Mouse (Mus musculus): ENCODE measurements around the gene Zfp687. TPM values are rescaled to one million over a fixed set of nuclear protein-coding genes. Genes with fewer than 3 reads are reported as not detected.

The Zfp687 gene
- polyA plus RNA-seq (2016; fragmentation: Nextera tagmentation; extraction: Ambion mirVana), result 34.9 and 36.9 TPM in 2 replicates

DNA sequence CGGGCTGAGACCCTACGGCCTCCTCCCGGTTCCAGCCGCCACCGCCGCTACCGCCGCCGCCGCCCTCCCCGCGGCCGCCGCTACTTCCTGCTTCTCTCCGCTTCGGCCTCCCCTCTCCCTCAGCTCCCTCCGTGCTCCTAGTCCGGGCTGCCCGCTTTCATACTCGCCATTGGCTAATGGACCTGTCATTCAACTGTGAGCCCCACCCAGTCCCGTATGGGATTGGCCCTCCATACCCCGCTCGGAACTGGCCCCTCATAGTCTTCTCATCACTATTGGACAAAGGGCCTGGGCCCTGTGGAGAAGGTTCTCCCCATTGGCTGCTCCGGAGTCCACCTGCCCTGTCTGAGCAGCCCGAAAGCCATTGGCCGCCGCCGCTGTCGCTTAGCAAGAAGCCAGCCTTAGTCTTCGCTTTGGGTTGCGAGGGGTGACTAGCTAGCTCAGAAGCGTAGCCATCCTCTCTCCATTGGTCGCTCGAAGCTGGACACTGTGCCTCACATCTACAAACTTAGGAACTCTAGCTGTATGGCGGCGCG is at the start of gene Zfp687:
Gene Zfp687 (minus strand): TSS at position 112 of the 536 bp plus-strand sequence.
- WGBS, result under 1% methylated on average over 37 of the region's 37 CpGs
- Histone ChIP-seq H3K9me3 (no peaks in the 10 kb centered on the region), H3K4me1 (peaks cover 30% of the 10 kb centered on the region), H3K27ac (replicated peaks) (peak within 1 kb of the TSS; percentile 91), H3K36me3 (replicated peaks) (peaks cover 30% of the 10 kb centered on the region), H3K4me3 (peak within 1 kb of the TSS; percentile 88), H3K27me3 (replicated peaks; ENCODE audit: low read depth, poor library complexity, severe bottlenecking) (no peaks in the 10 kb centered on the region)
- DNase-seq (ENCODE audit: low spot score), result peak; percentile 98

DNA sequence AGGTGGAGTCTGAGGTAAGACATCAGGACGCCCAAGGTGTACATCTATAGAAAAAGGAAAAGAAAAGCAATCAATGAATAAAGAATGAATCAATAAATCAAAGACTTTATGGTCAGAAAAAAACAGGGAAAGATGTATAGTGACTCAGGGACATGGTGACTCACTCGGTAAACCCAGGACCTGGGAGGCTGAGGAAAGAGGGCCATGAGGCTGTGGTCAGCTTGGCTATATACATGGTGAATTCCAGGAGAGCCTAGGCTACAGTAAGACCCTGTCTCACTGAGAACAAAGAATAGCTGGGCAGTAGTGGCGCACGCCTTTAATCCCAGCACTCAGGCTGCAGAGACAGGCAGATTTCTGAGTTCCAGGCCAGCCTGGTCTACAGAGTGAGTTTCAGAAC is 48.5 kb upstream of the Zfp687 start:
- 90% methylated on average over 4 of the region's 4 CpGs for WGBS
- Histone ChIP-seq H3K36me3 (replicated peaks) (peaks cover 99% of the 10 kb centered on the region), H3K27ac (replicated peaks) (no peak overlapping the region), H3K27me3 (replicated peaks; ENCODE audit: low read depth, poor library complexity, severe bottlenecking) (no peaks in the 10 kb centered on the region), H3K4me3 (no peak overlapping the region), H3K4me1 (0 out of 2 replicates have a peak, but pooled peaks cover 2% of the 10 kb centered on the region), H3K9me3 (no peaks in the 10 kb centered on the region)
- no peak for DNase-seq (ENCODE audit: low spot score)

DNA sequence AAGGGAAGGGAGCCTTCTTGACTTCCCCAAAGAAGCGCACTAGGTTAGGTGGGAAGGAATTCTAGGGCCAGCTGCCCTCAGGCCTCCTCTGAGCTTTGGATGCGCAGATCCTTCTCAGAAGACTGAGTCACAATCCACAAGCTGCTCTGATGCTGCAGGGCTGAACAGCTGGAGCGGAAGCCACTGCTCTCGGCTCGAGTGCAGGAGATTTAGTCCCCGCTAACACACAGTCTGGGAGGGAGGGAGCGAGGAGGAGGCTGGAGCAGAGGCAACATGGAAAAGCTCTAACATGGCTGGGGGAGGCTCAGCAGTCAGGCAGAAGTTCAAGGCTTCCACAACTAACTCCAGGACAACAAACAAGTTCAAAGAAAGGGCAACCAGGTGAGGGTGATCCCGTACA is 42.8 kb upstream of the Zfp687 start:
- H3K36me3 ChIP-seq (replicated peaks), result peaks cover 67% of the 10 kb centered on the region
- peak; percentile 20 for DNase-seq (ENCODE audit: low spot score)

DNA sequence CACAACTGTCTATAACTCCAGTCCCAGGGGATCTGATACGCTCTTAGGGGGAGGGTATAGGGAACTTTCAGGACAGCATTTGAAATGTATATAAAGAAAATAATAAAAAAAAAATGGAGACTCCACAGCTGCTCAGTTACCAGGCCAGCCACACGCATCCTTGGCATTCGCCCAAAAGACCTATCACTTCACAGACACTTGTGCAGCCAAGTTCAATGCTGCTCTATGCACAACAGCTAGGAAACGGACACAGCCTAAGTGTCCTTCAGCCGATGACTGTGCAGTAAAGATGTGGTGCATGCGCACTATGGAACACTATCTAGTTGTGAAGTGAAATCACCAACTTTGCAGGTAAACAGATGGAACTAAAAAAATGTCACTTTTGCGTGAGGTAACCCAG is 41.0 kb upstream of the Zfp687 start:
- no peaks in the 10 kb centered on the region for H3K9me3 ChIP-seq
- H3K4me1 ChIP-seq, result peaks cover 10% of the 10 kb centered on the region
- H3K27ac ChIP-seq (replicated peaks), result no peak overlapping the region
- peaks cover 49% of the 10 kb centered on the region for H3K36me3 ChIP-seq (replicated peaks)
- WGBS, result 97% methylated on average over 7 of the region's 7 CpGs
- H3K4me3 ChIP-seq, result no peak overlapping the region
- no peaks in the 10 kb centered on the region for H3K27me3 ChIP-seq (replicated peaks; ENCODE audit: low read depth, poor library complexity, severe bottlenecking)
- DNase-seq (ENCODE audit: low spot score), result no peak

More for the DNA sequence above, 42.8 kb upstream of the Zfp687 start:
- WGBS, result 73% methylated on average over 8 of the region's 8 CpGs
- Histone ChIP-seq H3K27ac (replicated peaks) (no peak overlapping the region), H3K4me3 (no peak overlapping the region), H3K27me3 (replicated peaks; ENCODE audit: low read depth, poor library complexity, severe bottlenecking) (no peaks in the 10 kb centered on the region), H3K9me3 (no peaks in the 10 kb centered on the region), H3K4me1 (peaks cover 10% of the 10 kb centered on the region)

DNA sequence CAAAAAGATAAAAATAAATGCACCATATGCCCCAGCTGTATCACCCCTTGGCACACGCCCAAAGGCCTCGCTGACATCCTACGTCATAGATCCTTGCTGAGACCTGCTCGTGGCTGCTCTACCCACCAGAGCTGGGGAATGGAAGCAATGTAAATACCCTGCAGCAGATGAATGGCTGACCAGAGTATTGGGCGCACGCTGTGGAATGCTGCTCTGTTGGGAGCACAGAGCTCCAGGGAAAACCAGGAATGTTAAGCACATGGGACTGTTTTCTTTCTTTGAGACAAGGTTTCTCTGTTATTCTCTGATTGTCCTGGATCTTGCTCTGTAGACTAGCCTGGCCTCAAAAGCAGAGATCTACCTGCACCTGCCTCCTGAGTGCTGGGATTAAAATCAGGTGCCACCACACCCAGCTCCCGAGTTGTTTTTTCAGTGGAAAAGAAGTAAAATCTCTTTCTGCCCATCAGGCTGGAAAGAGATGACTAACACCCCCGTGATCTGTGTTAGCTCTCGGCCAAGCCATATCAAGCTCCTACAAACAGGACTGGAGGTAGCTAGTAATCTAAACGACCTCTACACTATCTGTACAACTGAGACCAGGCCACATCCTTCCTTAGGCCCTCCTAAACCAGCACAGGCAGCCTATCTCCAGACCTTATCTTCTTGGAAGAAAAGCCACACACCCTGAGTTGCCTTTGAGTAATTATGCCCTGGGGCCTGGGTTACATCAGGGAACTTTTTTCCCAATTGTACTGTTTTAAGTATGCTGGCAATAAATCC is 39.4 kb upstream of the Zfp687 start:
- no peaks in the 10 kb centered on the region for H3K9me3 ChIP-seq
- peaks cover 33% of the 10 kb centered on the region for H3K36me3 ChIP-seq (replicated peaks)
- no peak overlapping the region for H3K4me3 ChIP-seq
- no peaks in the 10 kb centered on the region for H3K27me3 ChIP-seq (replicated peaks; ENCODE audit: low read depth, poor library complexity, severe bottlenecking)
- H3K4me1 ChIP-seq, result peaks cover 12% of the 10 kb centered on the region
- no peak overlapping the region for H3K27ac ChIP-seq (replicated peaks)
- peak; percentile 22 for DNase-seq (ENCODE audit: low spot score)
- WGBS, result 48% methylated on average over 10 of the region's 10 CpGs

DNA sequence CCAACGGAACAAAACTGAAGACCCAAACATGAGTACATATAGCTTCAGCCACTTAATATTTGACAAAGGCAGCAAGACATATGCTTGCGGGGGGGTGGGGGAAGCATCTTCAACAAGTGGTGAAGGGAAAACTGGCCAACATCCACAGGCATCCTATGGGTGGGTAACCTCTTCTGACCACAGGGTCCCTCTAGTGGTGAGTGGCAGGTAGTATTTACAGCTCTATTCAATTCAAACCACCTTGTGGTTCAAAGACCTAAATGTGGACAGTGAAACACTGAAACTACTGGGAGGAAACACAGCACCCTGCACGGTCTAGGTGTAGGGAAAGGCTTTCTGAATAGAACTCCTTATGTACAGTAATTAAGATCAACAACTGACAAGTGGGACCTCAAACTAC is 38.5 kb upstream of the Zfp687 start:
- H3K9me3 ChIP-seq, result no peaks in the 10 kb centered on the region
- H3K27ac ChIP-seq (replicated peaks), result no peak overlapping the region
- 45% methylated on average over 3 of the region's 3 CpGs for WGBS
- peak; percentile 48 for DNase-seq (ENCODE audit: low spot score)
- no peaks in the 10 kb centered on the region for H3K27me3 ChIP-seq (replicated peaks; ENCODE audit: low read depth, poor library complexity, severe bottlenecking)
- peaks cover 23% of the 10 kb centered on the region for H3K36me3 ChIP-seq (replicated peaks)
- H3K4me1 ChIP-seq, result peaks cover 16% of the 10 kb centered on the region
- H3K4me3 ChIP-seq, result no peak overlapping the region

DNA sequence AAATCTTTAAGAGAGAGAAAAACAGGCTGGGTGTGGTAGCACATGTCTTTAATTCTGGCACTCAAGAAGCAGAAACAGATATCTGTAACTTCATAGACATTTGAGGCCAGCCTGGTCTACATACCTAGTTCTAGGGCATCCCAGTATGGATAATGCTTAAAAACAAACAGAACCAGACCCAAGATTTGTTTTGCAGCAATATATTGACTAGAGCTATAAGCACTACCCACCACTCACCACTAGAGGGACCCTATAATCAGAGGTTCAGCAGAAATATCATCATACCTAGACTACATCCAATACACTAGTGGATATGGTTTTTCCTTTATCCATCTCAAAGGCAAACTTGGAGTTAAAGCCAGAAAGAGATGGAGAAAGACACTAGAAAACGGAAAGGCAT is 37.7 kb upstream of the Zfp687 start:
- Histone ChIP-seq H3K36me3 (replicated peaks) (peaks cover 16% of the 10 kb centered on the region), H3K27me3 (replicated peaks; ENCODE audit: low read depth, poor library complexity, severe bottlenecking) (no peaks in the 10 kb centered on the region), H3K27ac (replicated peaks) (no peak overlapping the region), H3K9me3 (no peaks in the 10 kb centered on the region), H3K4me3 (no peak overlapping the region), H3K4me1 (peaks cover 16% of the 10 kb centered on the region)
- 44% methylated on average over 1 of the region's 1 CpGs for WGBS
- DNase-seq (ENCODE audit: low spot score), result no peak

DNA sequence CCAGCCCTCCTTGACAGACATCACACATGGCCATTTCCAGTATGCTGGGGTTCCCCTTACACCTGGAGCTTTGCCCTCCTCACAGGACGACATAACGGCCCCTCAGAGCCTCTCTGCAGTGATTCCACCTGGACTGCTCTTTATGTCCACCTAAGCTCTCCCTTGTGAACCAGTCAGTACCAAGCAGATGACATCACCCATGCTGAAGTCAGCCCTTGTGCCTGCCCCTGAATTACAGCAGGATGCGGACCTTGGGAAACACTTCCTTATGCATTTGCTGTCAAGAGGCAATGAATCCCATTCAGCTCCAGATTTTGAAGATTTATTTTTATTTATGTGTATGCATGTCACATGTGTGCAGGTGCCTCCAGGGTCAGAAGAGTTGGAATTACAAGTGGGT is 32.7 kb upstream of the Zfp687 start:
- Histone ChIP-seq H3K9me3 (no peaks in the 10 kb centered on the region), H3K4me3 (no peak overlapping the region), H3K27ac (replicated peaks) (no peak overlapping the region), H3K36me3 (replicated peaks) (no peaks in the 10 kb centered on the region), H3K4me1 (peaks cover 9% of the 10 kb centered on the region), H3K27me3 (replicated peaks; ENCODE audit: low read depth, poor library complexity, severe bottlenecking) (no peaks in the 10 kb centered on the region)
- no peak for DNase-seq (ENCODE audit: low spot score)
- 70% methylated on average over 3 of the region's 3 CpGs for WGBS

DNA sequence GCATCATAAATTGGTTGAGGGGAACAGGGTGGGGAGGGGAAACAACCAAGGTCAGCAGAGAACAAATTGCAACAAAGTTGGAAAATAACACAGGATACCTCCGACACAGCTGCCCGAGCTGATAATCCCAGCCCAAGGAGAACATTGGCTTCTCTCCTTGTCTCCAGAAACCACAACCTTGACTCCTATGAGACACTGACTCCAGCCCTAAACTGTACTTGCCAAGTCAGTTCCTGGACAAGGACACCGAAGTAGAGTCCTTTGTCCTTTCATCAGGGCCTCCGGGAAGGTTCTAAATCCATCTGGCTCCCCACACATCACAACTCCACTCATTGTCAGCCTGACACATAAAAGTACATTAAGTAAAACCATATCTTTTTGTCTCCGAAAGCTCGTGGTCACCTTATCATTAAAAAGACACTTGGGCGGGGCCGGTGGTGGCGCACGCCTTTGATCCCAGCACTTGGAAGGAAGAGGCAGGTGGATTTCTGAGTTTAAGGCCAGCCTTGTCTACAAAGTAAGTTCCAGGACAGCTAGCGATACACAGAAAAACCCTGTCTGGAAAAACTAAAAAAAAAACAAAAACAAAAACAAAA is 31.3 kb upstream of the Zfp687 start:
- Histone ChIP-seq H3K4me1 (peaks cover 15% of the 10 kb centered on the region), H3K27me3 (replicated peaks; ENCODE audit: low read depth, poor library complexity, severe bottlenecking) (no peaks in the 10 kb centered on the region), H3K9me3 (no peaks in the 10 kb centered on the region), H3K4me3 (no peak overlapping the region), H3K36me3 (replicated peaks) (no peaks in the 10 kb centered on the region), H3K27ac (replicated peaks) (no peak overlapping the region)
- DNase-seq (ENCODE audit: low spot score), result no peak
- 85% methylated on average over 11 of the region's 11 CpGs for WGBS

DNA sequence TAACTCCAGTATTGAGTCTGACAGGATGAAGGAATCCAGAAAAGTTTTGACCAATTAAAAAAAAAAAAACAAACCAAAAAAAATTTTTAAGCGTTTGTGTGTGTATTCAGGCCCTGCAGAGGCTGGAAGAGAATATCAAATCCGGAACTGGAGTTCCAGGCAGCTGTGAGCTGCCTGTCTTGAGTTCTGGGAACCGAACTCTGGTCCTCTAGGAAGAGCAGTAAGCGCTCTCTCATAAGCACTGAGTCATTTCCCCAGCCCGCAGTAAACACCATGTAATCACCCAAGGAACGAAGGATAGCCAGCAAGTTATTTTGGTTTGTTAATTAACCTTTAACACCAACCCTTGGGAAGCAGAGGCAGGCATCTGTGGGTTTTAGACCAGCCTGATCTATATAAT is 28.0 kb upstream of the Zfp687 start:
- H3K36me3 ChIP-seq (replicated peaks), result peaks cover 22% of the 10 kb centered on the region
- no peak for DNase-seq (ENCODE audit: low spot score)
- no peaks in the 10 kb centered on the region for H3K9me3 ChIP-seq
- no peak overlapping the region for H3K27ac ChIP-seq (replicated peaks)
- H3K4me1 ChIP-seq, result peaks cover 11% of the 10 kb centered on the region
- H3K27me3 ChIP-seq (replicated peaks; ENCODE audit: low read depth, poor library complexity, severe bottlenecking), result no peaks in the 10 kb centered on the region
- H3K4me3 ChIP-seq, result no peak overlapping the region
- WGBS, result 67% methylated on average over 6 of the region's 6 CpGs

DNA sequence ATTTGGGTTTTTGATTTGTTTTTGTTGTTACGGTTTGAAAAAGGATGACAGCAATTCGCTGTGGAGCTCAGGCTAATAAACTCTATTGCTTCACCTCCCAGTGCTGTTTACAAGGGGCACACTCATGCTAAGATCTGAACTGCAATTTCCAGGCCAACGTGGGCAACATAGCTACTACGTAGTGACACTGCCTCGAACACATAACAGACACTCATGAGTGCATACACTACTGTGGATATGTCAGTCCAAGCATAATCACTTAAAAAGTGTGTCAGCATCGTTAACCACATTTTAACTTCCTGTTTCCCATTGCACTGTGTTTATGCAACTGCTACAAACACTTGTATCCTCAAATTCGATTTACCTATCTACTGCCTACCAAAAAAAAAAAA is 27.6 kb upstream of the Zfp687 start:
- DNase-seq (ENCODE audit: low spot score), result no peak
- H3K27ac ChIP-seq (replicated peaks), result peak overlapping the region; percentile 90; the same call in 1 of the 2 replicates
- peak overlapping the region; percentile 94 for H3K4me3 ChIP-seq
- peaks cover 26% of the 10 kb centered on the region for H3K36me3 ChIP-seq (replicated peaks)
- 33% methylated on average over 7 of the region's 7 CpGs for WGBS
- peaks cover 11% of the 10 kb centered on the region for H3K4me1 ChIP-seq
- no peaks in the 10 kb centered on the region for H3K9me3 ChIP-seq
- no peaks in the 10 kb centered on the region for H3K27me3 ChIP-seq (replicated peaks; ENCODE audit: low read depth, poor library complexity, severe bottlenecking)

DNA sequence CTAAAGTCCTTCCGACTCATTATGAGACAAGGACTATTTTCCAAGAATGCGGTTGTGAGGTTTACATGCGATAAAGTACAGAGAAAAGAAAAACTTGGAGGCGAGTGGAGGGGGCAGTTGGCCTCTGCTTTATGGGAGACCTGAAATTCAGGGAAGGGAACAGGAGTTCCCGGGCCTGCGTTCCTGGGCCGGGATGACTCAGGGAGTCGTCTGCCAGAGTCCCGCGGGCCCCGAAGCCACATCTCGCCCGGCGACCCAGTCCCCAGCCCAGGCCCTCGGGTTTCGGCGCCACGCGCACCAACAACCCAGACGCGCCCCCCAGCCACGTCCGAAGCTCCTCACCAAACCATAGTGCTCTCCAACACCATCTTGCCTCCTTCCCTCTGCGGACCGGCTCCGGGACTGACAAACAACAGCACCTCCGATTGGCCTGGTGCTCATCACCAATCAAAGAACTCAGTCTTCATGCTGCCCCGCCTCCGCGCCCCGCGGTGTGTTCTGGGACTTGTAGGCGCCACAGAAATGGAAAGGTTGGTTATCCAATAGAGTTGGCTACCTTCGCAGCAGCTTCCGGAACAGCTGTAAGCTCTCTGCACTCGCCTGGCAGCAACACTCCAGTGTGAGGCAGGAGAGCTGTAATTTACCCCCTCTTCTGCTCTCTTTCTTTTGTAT is 27.1 kb upstream of the Zfp687 start, which contains the start of gene Psmd4:
Gene Psmd4 (minus strand): TSS at position 449 of the 672 bp plus-strand sequence.
- WGBS, result under 1% methylated on average over 36 of the region's 36 CpGs
- H3K9me3 ChIP-seq, result no peaks in the 10 kb centered on the region
- H3K4me1 ChIP-seq, result peaks cover 11% of the 10 kb centered on the region
- H3K27ac ChIP-seq (replicated peaks), result peak within 1 kb of the TSS; percentile 90
- H3K36me3 ChIP-seq (replicated peaks), result peaks cover 31% of the 10 kb centered on the region
- no peaks in the 10 kb centered on the region for H3K27me3 ChIP-seq (replicated peaks; ENCODE audit: low read depth, poor library complexity, severe bottlenecking)
- DNase-seq (ENCODE audit: low spot score), result peak; percentile 99
- H3K4me3 ChIP-seq, result peak within 1 kb of the TSS; percentile 94

Data from embryonic facial prominence, embryonic 10.5 days (tissue).